20 mouse cellular contexts compared by ENCODE assay signal in the genomic region with DNA sequence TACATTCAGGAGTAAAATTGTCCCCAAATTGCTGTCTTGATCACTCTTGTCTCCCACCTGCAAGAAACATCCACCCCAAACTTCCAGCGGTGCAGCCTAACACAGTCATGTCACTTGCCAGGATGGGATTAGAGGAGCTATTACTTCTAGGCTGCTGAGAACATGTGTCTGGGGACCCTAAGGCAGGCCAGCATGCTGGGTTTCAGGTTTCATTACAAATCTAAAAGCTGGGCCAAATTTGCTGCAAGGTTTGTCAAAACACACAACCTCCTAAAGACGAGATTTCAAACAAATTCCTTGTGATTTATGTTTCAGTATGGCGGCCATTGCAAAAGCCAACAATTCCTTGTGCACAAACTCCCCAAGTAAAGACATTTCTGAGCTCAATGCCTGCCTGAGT. TPM values are rescaled to one million over a fixed set of nuclear protein-coding genes. Genes with fewer than 3 reads are reported as not detected.
DNase-seq lines count a peak whose midpoint lies in the region; ATAC-seq and TF ChIP-seq lines count a peak whose summit lies in the region.
"Had no signal": no experiment of that assay in that cellular context is flagged by ENCODE, and none has a peak within 500 bp of the region (broad histone marks: within the 10 kb centered on the region; RNA-seq: fewer than 3 reads in every experiment).

No protein-coding gene starts in this region.

- peak overlapping the region; percentile 23; the same call in 1 of the 2 replicates for H3K27ac ChIP-seq in intestine, embryonic 15.5 days
- H3K27ac ChIP-seq in intestine, postnatal 0 days (ENCODE audit: low read depth, low read length): no peak overlapping the region
- peak overlapping the region; percentile 71 for H3K27ac ChIP-seq in stomach, embryonic 15.5 days
- H3K27ac ChIP-seq in heart, adult 2 months: no peak overlapping the region
- H3K27ac ChIP-seq: hindbrain, embryonic 12.5 days; liver, embryonic 13.5 days had no signal

- 21% methylated on average over 3 of the region's 3 CpGs for WGBS in intestine, embryonic 15.5 days
- 34% methylated on average over 3 of the region's 3 CpGs for WGBS in intestine, postnatal 0 days
- WGBS in stomach, embryonic 15.5 days: 22% methylated on average over 3 of the region's 3 CpGs
- 53% methylated on average over 3 of the region's 3 CpGs for WGBS in heart, adult 2 months

- no peaks in the 10 kb centered on the region for H3K9me3 ChIP-seq in intestine, embryonic 15.5 days
- no peaks in the 10 kb centered on the region for H3K9me3 ChIP-seq in intestine, postnatal 0 days (ENCODE audit: control insufficient read depth)
- no peaks in the 10 kb centered on the region for H3K9me3 ChIP-seq in stomach, embryonic 15.5 days
- H3K9me3 ChIP-seq: hindbrain, embryonic 12.5 days; liver, embryonic 13.5 days had no signal

- H3K4me3 ChIP-seq in intestine, embryonic 15.5 days (replicated peaks): no peak overlapping the region
- no peak overlapping the region for H3K4me3 ChIP-seq in intestine, postnatal 0 days (ENCODE audit: low read depth, low read length)
- H3K4me3 ChIP-seq in stomach, embryonic 15.5 days (replicated peaks): no peak overlapping the region
- H3K4me3 ChIP-seq in heart, adult 2 months: no peak overlapping the region
- H3K4me3 ChIP-seq: erythroblast, embryonic 14.5 days; hindbrain, embryonic 12.5 days; liver, embryonic 13.5 days had no signal

- no peak for ATAC-seq in intestine, embryonic 15.5 days
- no peak for ATAC-seq in intestine, postnatal 0 days
- ATAC-seq in stomach, embryonic 15.5 days (ENCODE audit: insufficient read depth, low FRiP score, low read depth): no peak
- ATAC-seq: forebrain, embryonic 16.5 days; Patski had no signal

- 0 out of 2 replicates have a peak, but pooled peaks cover 6% of the 10 kb centered on the region for H3K4me1 ChIP-seq in intestine, embryonic 15.5 days (replicated peaks)
- H3K4me1 ChIP-seq in intestine, postnatal 0 days (replicated peaks; ENCODE audit: control insufficient read depth, insufficient read depth, low read length): no peaks in the 10 kb centered on the region
- H3K4me1 ChIP-seq in stomach, embryonic 15.5 days: peaks cover 8% of the 10 kb centered on the region; the same call in 1 of the 2 replicates
- no peaks in the 10 kb centered on the region; the same call in 1 of the 2 replicates for H3K4me1 ChIP-seq in heart, adult 2 months (ENCODE audit: control insufficient read depth, insufficient read depth, low read length)
- H3K4me1 ChIP-seq: liver, embryonic 13.5 days had no signal

- TF ChIP-seq CTCF in intestine, postnatal 0 days (IDR thresholded peaks at IDR 0.05; ENCODE audit: low read depth): no peak
- no peak for TF ChIP-seq CTCF in heart, adult 2 months (IDR thresholded peaks at IDR 0.05)

- peak; percentile 41 for DNase-seq in embryo, embryonic 11 days
- peak; percentile 39 for DNase-seq in hindlimb bud, embryonic 11.5 days (ENCODE audit: extremely low spot score, low read depth, low spot score)
- no peak for DNase-seq in B cell, adult 2 months
- no peak for DNase-seq in heart, adult 2 months
- no peak for DNase-seq in right cerebral cortex, postnatal 14 days
- DNase-seq: cerebellum, postnatal 25 days; heart, adult 18-20 months; kidney, adult 2 months; liver, embryonic 13.5 days; lung, postnatal 10 days; thymus, postnatal 14 days had no signal

- H3K9ac ChIP-seq in intestine, embryonic 15.5 days: no peak overlapping the region
- H3K9ac ChIP-seq in intestine, postnatal 0 days (ENCODE audit: low read depth, low read length): no peak overlapping the region
- no peak overlapping the region for H3K9ac ChIP-seq in stomach, embryonic 15.5 days
- no peak overlapping the region for H3K9ac ChIP-seq in heart, adult 2 months (ENCODE audit: low read depth, low read length)
- H3K9ac ChIP-seq: hindbrain, embryonic 12.5 days; liver, embryonic 13.5 days had no signal

- intact Hi-C loops in heart, adult 2 months (cut with DNase I): no loop called here

- no peak for TF ChIP-seq POLR2A in heart, adult 2 months (IDR thresholded peaks at IDR 0.05; ENCODE audit: insufficient read depth, low read depth, low read length)

- no peak overlapping the region for H3K4me2 ChIP-seq in intestine, embryonic 15.5 days (replicated peaks)
- no peak overlapping the region for H3K4me2 ChIP-seq in intestine, postnatal 0 days (replicated peaks; ENCODE audit: low read depth)
- H3K4me2 ChIP-seq in stomach, embryonic 15.5 days: no peak overlapping the region
- H3K4me2 ChIP-seq: hindbrain, embryonic 12.5 days; liver, embryonic 13.5 days had no signal

- H3K36me3 ChIP-seq in intestine, embryonic 15.5 days: no peaks in the 10 kb centered on the region
- no peaks in the 10 kb centered on the region for H3K36me3 ChIP-seq in intestine, postnatal 0 days (ENCODE audit: control insufficient read depth, insufficient read depth)
- no peaks in the 10 kb centered on the region for H3K36me3 ChIP-seq in stomach, embryonic 15.5 days
- H3K36me3 ChIP-seq in heart, adult 2 months (ENCODE audit: control insufficient read depth, insufficient read depth, low read length): no peaks in the 10 kb centered on the region
- H3K36me3 ChIP-seq: hindbrain, embryonic 12.5 days; liver, embryonic 13.5 days had no signal

- peaks cover 2% of the 10 kb centered on the region; the same call in 1 of the 2 replicates for H3K79me2 ChIP-seq in heart, adult 2 months (replicated peaks; ENCODE audit: control insufficient read depth, insufficient read depth, low read length)

- H3K27me3 ChIP-seq in intestine, embryonic 15.5 days (replicated peaks): no peaks in the 10 kb centered on the region
- no peaks in the 10 kb centered on the region for H3K27me3 ChIP-seq in intestine, postnatal 0 days (replicated peaks; ENCODE audit: control insufficient read depth, insufficient read depth, low read length)
- no peaks in the 10 kb centered on the region for H3K27me3 ChIP-seq in stomach, embryonic 15.5 days (replicated peaks)
- no peaks in the 10 kb centered on the region for H3K27me3 ChIP-seq in heart, adult 2 months (ENCODE audit: control insufficient read depth, insufficient read depth, low read length)
- H3K27me3 ChIP-seq: hindbrain, embryonic 12.5 days; liver, embryonic 13.5 days had no signal

- TF ChIP-seq EP300 in heart, adult 2 months (IDR thresholded peaks at IDR 0.05; ENCODE audit: insufficient read depth, low read depth, low read length): no peak

RNA-seq across cellular contexts. Expression of a gene that starts 1.6 kb away (rescaled TPM):
- polyA plus RNA-seq in intestine, embryonic 15.5 days (2015; fragmentation: Nextera tagmentation; extraction: Ambion mirVana): 39.0 and 43.2 TPM in 2 replicates
- polyA plus RNA-seq in intestine, postnatal 0 days (2015; fragmentation: Nextera tagmentation; extraction: Ambion mirVana): 10.5 and 12.0 TPM in 2 replicates
- 41.4 and 42.8 TPM in 2 replicates for polyA plus RNA-seq in stomach, embryonic 15.5 days (2015; fragmentation: Nextera tagmentation; extraction: Ambion mirVana)
- total RNA-seq in heart, adult 2 months (2021): 1 to 10 TPM; 7.3 to 7.6 TPM
- 15.1 and 21.1 TPM in 2 replicates for polyA plus RNA-seq in heart, adult 2 months (2012; rRNA removed)
- total RNA-seq: megakaryocyte-erythroid progenitor cell, adult 5-6 weeks; neutrophil, adult 5-6 weeks had no signal
- polyA plus RNA-seq: erythroblast, embryonic 14.5 days; Patski had no signal

Comparison
In these comparisons a context has a peak if more than half of its experiments do, and no peak if none do; other contexts are left out.
1. H3K27ac ChIP-seq: peak in intestine, embryonic 15.5 days (single experiment) and stomach, embryonic 15.5 days (single experiment); none in intestine, postnatal 0 days (single experiment) and heart, adult 2 months (single experiment).
2. DNase-seq: peak in embryo, embryonic 11 days (single experiment) and hindlimb bud, embryonic 11.5 days (single experiment); none in B cell, adult 2 months (0 of 2), heart, adult 2 months (0 of 2) and right cerebral cortex, postnatal 14 days (single experiment).